Mouse (Mus musculus) liver, adult (tissue): ENCODE results near the gene Nr5a2.
A peak's percentile ranks its signal among the peaks of the same experiment; 100 is the strongest.

ENCODE experiments used
- GATA4 ChIP-seq: IDR thresholded peaks from 2 replicates; pipeline ENCODE4 v1.6.1; 2014; ENCODE audit warnings: mild to moderate bottlenecking, low read length; ENCODE audit not compliant: insufficient replicate concordance

Gene Nr5a2

DNA sequence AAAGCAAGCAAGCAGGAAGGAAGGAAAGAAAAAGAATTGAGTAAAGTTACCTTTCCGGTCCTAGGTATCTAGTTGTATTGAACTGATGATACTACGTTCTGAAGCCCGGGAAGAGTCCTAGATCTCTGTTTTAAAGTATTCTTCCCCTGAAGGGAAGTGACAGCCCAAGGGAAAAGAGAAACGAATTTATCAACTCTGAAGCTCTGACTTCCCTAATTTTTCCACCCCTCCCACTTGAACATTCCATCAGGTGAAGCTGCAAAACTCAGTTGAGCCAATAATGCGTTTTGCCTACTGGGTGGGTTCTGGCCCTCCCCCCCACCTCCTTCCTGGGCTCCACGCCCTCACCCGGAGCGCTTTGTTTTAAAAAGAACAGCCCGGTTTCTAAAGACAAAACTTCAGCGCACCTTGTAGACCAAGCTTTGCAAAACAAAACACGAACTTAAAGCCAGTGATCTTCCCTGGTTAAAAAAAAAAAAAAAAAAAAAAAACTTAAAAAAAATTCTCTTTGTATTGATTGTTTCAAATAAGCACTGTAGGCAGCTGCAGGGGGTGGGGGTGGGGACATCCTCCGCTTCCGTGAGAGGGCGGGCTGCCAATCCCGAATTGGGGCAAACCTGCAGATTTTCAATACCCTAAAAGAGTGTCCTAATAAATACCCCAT lies 6.7 kb downstream of the Nr5a2 start:
- TF ChIP-seq GATA4 = no peak

DNA sequence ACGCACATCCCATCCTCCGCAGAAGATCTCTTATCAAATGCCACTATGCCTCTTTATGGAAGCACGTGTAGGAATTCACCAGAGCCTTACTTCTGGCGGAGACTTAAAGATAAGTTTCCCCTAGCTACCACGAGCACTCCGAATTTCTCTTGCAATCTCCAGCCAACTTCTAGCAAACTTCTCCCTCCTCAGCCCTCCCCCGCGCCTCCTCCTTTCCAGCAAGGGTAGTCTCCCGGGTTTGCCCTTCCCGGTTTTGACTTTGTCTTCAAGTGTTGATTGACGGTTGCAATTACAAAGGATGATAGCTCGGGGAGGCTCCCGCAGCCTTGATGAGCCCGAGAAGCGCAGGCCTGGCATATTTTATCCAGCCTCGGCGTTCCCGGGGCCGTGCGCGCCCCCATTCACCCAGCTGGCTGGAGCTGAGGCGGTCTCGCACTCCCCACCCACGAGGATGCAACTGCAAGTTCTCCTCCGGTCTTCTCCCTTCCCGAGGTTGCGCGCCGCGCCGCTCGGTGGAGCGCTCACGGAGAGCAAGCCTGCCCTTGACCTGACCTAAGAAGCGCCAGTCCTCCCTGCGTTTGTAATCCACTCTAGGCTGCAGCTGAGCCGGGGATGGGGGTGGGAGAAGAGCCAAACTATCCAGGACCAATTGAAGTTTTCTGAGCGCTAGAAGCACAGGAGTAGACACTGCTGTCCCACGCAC lies 7.5 kb downstream of the Nr5a2 start:
- TF ChIP-seq GATA4 = no peak

DNA sequence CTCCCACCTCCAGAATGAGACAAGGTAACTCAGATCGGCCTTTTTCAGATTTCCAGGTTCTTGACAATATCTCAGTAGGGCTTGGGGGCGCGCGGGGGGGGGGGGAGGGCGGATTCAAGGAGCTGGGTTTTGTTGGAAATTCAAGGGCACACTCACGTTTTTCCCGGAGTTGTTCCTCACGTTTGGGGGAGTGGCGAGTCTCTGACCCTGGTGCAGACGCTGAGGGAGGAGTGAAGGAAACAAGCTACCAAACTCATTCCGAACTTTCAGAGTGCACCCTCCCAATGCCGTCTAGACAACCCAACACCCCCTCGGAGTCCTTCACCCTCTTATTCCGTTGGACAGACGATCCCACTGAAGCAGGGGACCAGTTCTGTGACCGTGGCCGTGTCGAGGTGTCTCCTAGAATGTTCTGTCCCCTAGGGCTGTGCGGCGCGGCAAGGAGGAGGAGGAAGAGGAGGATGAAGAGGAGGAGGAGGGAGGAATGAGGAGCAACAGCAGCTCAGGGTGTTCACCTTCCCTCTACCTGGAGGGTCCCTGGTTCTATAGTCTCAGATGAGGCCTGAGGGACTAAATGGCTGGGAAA lies 8.2 kb downstream of the Nr5a2 start:
- no peak for TF ChIP-seq GATA4

DNA sequence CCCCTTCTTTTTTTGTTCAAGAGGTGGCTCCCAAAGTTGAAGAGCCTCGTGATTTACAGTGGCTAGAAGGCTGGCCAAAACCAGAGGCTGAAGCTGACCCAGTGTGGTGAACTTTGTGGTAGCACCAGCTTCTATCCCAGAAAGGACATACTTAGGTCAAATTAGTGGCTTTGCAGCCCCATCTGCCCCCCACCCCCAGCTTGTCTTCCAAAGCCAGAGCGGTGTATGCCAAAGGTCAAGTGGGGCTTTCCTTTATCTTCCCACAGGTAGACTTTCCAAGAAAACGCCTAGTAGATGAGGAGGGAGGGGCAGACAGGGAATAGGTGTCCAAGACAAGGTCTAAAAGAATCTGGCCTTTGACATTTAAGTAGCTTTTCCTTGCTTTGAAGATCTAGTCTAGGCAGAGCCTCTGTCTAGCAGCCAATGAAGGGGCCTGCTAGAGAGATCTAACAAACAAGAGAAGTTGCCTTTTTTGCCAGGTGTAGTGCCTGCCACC lies 9.0 kb downstream of the Nr5a2 start:
- TF ChIP-seq GATA4 = no peak

DNA sequence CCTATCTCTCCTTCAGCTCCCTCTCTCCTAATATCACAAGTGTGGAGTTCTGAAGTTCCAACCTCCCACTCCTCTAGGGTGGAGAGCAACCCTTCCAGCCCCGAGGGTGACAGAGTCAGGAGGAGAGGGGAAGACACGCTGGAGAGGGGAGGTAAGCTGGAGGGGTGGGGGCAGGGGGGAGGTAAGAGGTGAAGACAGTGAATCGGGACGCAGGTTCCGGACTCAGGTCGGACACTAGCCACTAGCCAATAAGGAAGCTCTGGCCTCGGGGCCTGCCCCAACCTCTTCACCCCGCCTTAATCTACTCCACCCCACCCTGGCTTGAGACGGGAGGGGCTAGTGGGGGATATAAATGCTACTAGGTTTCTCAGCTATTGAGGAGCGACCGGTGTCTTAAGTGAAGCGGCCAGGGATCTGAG lies 10.9 kb downstream of the Nr5a2 start:
- no peak for TF ChIP-seq GATA4

DNA sequence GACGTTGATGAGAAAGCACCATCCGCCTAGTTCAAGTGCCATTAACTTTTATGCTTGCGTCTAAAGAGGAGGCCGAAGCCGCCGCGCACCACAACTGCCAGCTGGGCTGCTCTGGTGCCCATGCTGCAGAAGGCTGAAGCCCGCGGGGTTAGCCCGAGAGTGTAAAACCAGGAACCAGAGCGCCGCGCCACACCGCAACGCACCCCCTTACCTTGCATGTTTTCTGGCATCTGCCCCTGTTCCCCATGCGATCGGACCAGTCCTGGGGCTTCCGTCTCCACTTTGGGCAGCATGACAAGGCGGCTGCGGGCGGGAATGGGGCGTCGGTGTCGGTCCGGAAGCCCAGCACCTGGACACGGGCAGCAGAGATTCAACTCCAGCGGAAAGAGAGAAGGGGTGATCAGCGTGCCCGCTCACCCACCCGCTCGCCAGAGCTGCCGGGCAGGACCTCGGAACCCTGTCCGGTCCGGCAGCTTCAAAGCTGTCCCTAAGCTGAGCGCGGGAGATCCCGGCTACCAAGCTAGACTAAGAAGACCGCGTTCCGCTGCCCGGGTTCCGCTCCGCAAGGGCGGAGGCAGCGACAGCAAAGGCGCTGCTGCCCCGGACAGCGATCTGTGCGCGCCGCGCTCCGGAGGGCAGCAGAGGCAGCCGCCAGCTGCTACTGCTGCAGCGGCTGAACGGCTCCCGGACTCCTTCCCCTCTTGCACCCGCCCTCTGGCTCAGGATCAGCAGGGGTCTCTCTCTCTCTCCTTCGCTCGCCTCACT lies 11.6 kb downstream of the Nr5a2 start:
- no peak for TF ChIP-seq GATA4

DNA sequence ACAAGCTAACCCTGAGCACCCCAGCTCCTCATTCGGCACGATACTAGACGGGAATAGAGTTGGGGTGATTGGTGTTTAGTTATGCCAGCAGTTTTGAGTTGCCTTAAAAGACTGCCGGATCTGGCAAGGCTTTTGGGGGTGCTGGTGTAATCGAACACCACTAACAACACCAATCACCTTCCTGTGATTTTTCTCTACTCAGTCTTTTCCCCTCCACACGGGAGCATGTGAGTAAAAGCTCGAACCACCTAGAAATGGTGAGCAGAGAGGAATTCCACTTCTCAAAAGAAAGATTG lies 12.2 kb downstream of the Nr5a2 start:
- no peak for TF ChIP-seq GATA4

DNA sequence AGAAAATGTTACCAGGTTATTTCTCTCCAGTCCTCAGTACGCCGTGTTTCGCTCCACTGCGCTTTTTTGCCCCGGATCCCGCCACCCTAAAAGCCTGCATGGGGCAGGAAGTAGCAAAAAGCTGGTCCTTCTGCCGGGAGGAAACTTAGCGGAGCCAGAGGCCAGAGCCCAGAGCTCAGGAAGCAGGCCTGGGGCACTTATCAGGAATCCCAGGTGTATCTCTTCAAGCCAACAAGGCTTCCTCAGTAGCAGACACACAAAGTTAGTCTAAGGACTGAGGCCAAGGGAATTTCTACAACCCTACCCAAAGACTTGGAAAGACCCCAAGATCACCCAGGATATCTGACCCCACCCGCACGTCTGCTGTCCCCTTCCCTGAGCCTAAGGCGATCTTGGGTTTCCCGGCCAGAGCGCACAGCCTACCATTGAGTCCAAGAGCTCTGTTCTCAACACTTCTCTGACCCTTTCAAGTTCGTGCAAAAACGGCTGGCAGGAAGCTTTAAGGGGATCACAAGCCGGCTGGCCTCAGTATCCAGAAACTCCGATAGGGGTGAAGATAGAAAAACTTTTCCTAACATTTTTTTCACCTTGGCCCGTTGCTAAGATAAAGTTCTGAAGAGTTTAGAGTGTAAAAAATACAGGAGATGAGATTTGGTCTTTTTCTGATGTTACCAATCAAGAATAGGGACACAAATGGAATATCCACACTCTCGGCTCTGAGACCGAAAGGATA lies 12.7 kb downstream of the Nr5a2 start:
- TF ChIP-seq GATA4 = peak; percentile 51; the same call in 1 of the 2 replicates

DNA sequence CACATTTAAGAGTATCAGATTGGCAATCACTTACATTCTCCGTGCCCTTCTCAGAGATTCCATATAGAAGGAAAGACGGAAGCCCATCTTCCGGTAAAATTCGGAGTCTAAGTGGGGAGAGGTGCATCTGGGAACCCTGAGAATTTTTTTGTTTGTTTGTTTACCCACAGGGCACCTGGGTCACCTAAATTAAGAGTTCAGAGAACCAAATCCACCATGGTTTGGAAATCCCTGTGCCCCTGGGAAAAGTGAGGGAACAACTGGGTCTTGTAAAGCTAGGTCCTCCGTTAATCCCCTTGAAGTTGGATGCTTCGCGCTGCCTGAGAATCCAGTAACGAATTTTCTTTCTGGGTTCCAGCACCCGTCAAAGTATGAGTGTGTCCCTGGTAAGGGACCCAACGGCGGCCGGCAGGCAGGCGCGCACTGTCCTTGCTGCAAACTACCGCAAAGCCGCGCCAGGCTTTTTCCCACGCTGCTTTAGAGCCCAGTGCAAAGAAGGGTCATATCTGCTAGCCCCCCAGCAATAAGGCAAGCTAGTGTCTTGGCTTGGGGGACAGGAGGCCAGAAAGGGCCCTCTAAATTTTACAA lies 13.3 kb downstream of the Nr5a2 start:
- TF ChIP-seq GATA4 = no peak

DNA sequence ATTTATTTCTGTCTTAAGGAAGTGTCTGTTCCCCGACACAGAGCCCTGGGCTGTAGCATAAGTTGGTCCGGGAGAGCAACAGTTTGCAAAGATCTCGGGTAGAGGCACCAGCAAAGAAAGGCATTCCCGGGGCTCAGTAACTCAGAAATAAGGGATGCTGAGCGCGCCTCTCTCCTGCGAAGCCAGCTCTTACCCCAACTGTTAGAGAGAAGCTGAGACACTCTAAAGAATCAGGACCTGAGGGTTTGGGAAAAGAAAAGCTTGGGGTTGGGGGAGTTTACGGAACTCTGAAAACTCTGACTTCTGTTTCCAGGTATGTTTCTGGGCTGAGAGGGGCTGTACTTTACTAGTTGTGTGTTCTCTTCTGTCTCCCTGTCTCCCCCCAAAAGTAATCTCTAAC lies 13.8 kb downstream of the Nr5a2 start:
- no peak for TF ChIP-seq GATA4

DNA sequence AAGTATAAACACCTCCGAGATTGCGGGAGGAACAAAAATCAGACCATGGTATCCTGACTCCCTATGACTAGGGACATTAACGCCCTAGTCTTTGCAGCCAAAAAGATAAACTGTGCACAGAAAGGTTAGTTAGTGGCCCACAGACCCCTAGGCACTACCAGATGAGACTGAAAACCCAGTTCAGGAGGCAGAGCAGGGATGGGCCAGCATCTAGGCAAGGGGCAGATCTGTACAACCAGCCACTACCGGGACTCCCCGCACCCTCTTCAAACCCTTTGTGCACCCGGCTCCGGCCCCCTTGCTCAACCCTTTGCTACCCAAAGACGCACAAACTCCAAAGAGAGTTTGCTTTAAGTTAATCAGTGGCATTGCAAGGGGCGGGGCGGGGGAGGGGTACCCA lies 14.4 kb downstream of the Nr5a2 start:
- no peak for TF ChIP-seq GATA4

DNA sequence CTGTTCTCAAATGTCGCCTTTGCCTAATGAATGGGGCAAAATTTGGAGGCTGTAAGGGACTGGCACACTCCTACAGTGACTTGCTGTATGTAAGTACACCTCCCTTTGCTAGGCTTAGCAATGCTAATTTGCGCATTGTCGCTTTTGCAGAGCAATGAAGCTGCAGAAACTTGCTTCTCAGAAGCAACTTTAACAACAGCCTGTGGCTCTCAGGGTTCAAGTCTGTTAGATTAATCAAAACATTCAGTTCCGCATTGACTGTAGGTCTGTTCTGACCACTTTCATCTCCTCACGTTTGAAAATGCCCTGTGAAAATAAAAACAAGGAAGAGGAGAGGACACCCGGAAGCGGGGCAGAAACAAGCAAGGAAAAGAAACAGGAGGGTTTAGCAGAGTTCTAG lies 14.8 kb downstream of the Nr5a2 start:
- TF ChIP-seq GATA4 = no peak

DNA sequence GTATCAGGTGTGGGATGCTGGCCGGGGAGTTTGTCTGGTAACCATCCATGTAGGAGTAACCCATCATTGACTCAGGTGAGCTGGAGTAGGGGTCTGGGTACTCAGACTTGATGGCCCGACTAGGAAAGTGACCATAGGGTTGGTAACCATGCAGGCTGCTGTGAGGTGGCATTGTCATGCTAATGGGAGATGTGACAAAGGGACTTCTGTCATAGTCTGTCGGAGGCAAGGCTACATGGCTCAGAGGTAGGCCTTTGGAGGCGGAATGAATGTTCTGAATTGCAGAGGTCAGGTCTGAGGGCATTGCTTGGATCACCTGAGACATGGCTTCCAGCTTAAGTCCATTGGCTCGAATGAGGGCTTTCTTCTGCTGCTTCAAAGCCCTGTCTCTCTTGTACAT lies 19.6 kb downstream of the Nr5a2 start:
- no peak for TF ChIP-seq GATA4

DNA sequence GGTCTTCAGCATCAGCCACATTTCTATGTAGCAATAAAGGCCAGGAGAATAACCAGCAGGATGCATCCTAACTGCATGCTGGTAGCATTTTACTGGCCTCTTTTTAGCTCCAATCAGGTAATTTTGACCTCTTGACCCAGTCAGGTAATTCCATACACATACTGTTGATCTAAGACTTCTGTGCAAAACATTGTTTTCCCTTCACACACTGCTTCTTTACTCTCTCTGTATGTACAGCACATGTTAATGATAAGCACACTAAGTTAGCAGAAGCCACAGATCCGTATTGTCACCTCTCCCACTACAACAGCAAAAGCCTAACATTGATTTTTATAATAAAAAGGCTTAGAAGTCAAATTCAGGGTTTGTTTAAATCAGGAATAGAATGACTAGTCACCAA lies 21.0 kb downstream of the Nr5a2 start:
- no peak for TF ChIP-seq GATA4

DNA sequence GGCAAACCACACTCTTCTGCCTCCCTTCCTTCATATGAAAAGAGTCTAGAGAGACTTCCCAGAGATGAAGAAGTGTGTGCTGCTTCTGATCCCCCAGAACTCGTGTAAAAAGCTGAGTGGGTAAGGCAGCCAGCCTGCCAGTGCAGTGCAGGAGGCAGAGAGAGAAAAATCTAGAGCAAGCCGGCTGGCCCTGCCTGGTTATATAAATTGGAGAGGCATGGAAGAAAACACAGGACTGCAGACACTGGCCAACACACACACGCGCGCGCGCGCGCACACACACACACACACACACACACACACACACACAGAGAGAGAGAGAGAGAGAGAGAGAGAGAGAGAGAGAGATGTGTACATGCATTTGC lies 24.3 kb downstream of the Nr5a2 start:
- no peak for TF ChIP-seq GATA4

DNA sequence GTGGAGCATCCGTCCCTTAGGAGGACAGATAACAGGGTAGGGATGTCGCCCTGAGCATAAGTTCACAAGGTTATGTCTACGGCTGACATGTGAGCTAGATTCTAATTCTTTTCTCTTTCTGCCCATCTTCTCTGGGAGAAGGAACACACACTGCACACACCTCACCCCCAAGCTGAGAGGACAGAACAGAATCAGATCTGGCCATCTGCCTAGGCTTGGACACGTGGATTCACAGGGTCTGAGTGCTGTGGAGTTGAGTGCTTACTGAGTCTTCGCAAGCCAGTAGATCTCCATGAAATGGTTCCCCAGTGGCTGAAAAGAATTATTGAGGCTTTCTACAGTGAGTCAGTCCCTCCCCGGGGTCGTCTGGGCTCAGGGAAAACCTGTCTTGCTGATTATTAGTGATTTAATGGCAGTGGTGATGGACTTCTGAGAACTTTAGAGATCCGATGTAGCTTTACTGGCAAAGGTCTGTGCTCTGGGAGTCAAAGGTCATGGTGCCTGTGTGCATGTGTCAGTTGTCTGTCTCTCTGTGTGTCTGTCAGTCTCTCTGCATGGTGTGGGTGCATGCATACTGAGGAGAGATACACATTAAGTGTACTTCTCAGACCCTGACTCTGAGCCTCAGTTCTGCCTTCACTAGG lies 24.8 kb downstream of the Nr5a2 start:
- peak; percentile 74; the same call in 1 of the 2 replicates for TF ChIP-seq GATA4
